Mouse (Mus musculus) heart, embryonic 16.5 days (tissue): ENCODE measurements around the gene 2700081O15Rik. TPM values are rescaled to one million over a fixed set of nuclear protein-coding genes. Genes with fewer than 3 reads are reported as not detected.

ENCODE experiments used
- ATAC-seq: fragments of 200-750 bp; cut with Nextera tagmentation; replicated peaks from 2 replicates; pipeline ENCODE4 v1.8.0; 2017; ENCODE audit warnings: moderate number of reproducible peaks; ENCODE audit not compliant: insufficient read depth, low FRiP score; ENCODE audit errors: extremely low read depth
- H3K27ac ChIP-seq: fragments of 300-500 bp; sonication (generic); 2 replicates; pipeline ENCODE4 v1.5.1; 2014; ENCODE audit warnings: mild to moderate bottlenecking, low read length, control low read depth, moderate library complexity
- H3K27me3 ChIP-seq: fragments of 300-500 bp; sonication (generic); 2 replicates; pipeline ENCODE4 v1.6.1; 2014; ENCODE audit warnings: low read length, mixed read lengths; ENCODE audit not compliant: control insufficient read depth, insufficient read depth
- H3K36me3 ChIP-seq: fragments of 300-500 bp; sonication (generic); 2 replicates; pipeline ENCODE4 v1.6.1; 2014; ENCODE audit not compliant: control insufficient read depth, insufficient read depth
- H3K4me1 ChIP-seq: fragments of 300-500 bp; sonication (generic); 2 replicates; pipeline ENCODE4 v1.6.1; 2014; ENCODE audit warnings: low read length, mixed read lengths; ENCODE audit not compliant: control insufficient read depth, insufficient read depth
- H3K4me2 ChIP-seq: fragments of 300-500 bp; sonication (generic); 2 replicates; pipeline ENCODE4 v1.6.1; 2014; ENCODE audit warnings: low read depth, mild to moderate bottlenecking, control low read depth, low read length
- H3K4me3 ChIP-seq: fragments of 300-500 bp; sonication (generic); 2 replicates; pipeline ENCODE4 v1.5.1; 2014; ENCODE audit warnings: mild to moderate bottlenecking, control low read depth, low read length
- H3K9ac ChIP-seq: fragments of 300-500 bp; sonication (generic); 2 replicates; pipeline ENCODE4 v1.6.1; 2014; ENCODE audit warnings: low read length, control low read depth
- H3K9me3 ChIP-seq: fragments of 300-500 bp; sonication (generic); replicated peaks from 2 replicates; pipeline ENCODE4 v1.6.1; 2016; ENCODE audit warnings: low read length; ENCODE audit not compliant: control insufficient read depth
- whole genome bisulfite sequencing: fragments of 180-500 bp; shearing (Covaris S2); extraction: QIAGEN DNeasy Blood & Tissue Kit; methylation state at CpG from one replicate; pipeline ENCODE4 v1.1.7; 2014; 5-methylcytosine and 5-hydroxymethylcytosine counted together
- polyA plus RNA-seq: library from polyadenylated mRNA; unstranded; fragments of >200 nt; fragmentation: Nextera tagmentation; extraction: Ambion mirVana; gene quantifications from 2 replicates; pipeline ENCODE4 v1.2.1, GENCODE M21; 2015

2700081O15Rik gene
- polyA plus RNA-seq, 1 experiment from 2014 or later, result 3.1 TPM

- WGBS, result 11% methylated on average over 6 of the region's 6 CpGs
- H3K36me3 ChIP-seq, result peaks cover 6% of the 10 kb centered on the region; the same call in 1 of the 2 replicates
- H3K27me3 ChIP-seq, result no peaks in the 10 kb centered on the region
- no peaks in the 10 kb centered on the region for H3K9me3 ChIP-seq
- peak overlapping the region; percentile 89 for H3K4me3 ChIP-seq
- no peak for ATAC-seq
- H3K4me2 ChIP-seq, result peak overlapping the region; percentile 91
- peak overlapping the region; percentile 97 for H3K9ac ChIP-seq
- peak overlapping the region; percentile 15; the same call in 1 of the 2 replicates for H3K27ac ChIP-seq
- H3K4me1 ChIP-seq, result peaks cover 68% of the 10 kb centered on the region
Measured at GRCm38 (mm10) chr19:7419134-7419533, 1.7 kb downstream of the 2700081O15Rik start.

GRCm38 (mm10) chr19:7420108-7420507, 2.7 kb downstream of the 2700081O15Rik start:
- ATAC-seq, result no peak

GRCm38 (mm10) chr19:7420841-7421601, 3.6 kb downstream of the 2700081O15Rik start:
- Histone ChIP-seq H3K27me3 (no peaks in the 10 kb centered on the region), H3K9ac (peak overlapping the region; percentile 43; the same call in 1 of the 2 replicates), H3K4me1 (peaks cover 73% of the 10 kb centered on the region), H3K9me3 (no peaks in the 10 kb centered on the region), H3K27ac (no peak overlapping the region), H3K4me3 (no peak overlapping the region), H3K4me2 (no peak overlapping the region), H3K36me3 (peaks cover 15% of the 10 kb centered on the region)
- 72% methylated on average over 27 of the region's 27 CpGs for WGBS
- ATAC-seq, result no peak

More at GRCm38 (mm10) chr19:7420108-7420507, 2.7 kb downstream of the 2700081O15Rik start:
- no peak overlapping the region for H3K4me2 ChIP-seq
- WGBS, result 67% methylated on average over 12 of the region's 12 CpGs
- H3K9ac ChIP-seq, result peak overlapping the region; percentile 4; the same call in 1 of the 2 replicates
- H3K27me3 ChIP-seq, result no peaks in the 10 kb centered on the region
- no peaks in the 10 kb centered on the region for H3K9me3 ChIP-seq
- H3K4me3 ChIP-seq, result no peak overlapping the region
- H3K4me1 ChIP-seq, result peaks cover 78% of the 10 kb centered on the region
- H3K27ac ChIP-seq, result no peak overlapping the region
- peaks cover 12% of the 10 kb centered on the region; the same call in 1 of the 2 replicates for H3K36me3 ChIP-seq

GRCm38 (mm10) chr19:7421602-7422591, 4.5 kb downstream of the 2700081O15Rik start:
- WGBS, result 23% methylated on average over 47 of the region's 48 CpGs
- ATAC-seq, result no peak
- Histone ChIP-seq H3K4me1 (peaks cover 67% of the 10 kb centered on the region), H3K27me3 (no peaks in the 10 kb centered on the region), H3K27ac (peak overlapping the region; percentile 81; the same call in 1 of the 2 replicates), H3K9ac (peak overlapping the region; percentile 43), H3K4me3 (peak overlapping the region; percentile 32), H3K36me3 (peaks cover 22% of the 10 kb centered on the region), H3K4me2 (peak overlapping the region; percentile 62), H3K9me3 (no peaks in the 10 kb centered on the region)

- Histone ChIP-seq H3K4me3 (peak overlapping the region; percentile 32), H3K27me3 (no peaks in the 10 kb centered on the region), H3K9ac (peak overlapping the region; percentile 64), H3K36me3 (peaks cover 27% of the 10 kb centered on the region), H3K4me2 (peak overlapping the region; percentile 62), H3K27ac (peak overlapping the region; percentile 81), H3K9me3 (no peaks in the 10 kb centered on the region), H3K4me1 (peaks cover 67% of the 10 kb centered on the region)
- no peak for ATAC-seq
- WGBS, result 21% methylated on average over 35 of the region's 35 CpGs
Measured at GRCm38 (mm10) chr19:7422656-7423027, 5.2 kb downstream of the 2700081O15Rik start.

GRCm38 (mm10) chr19:7423028-7423655, 5.7 kb downstream of the 2700081O15Rik start:
- peak; percentile 87 for ATAC-seq
- WGBS, result 18% methylated on average over 51 of the region's 51 CpGs
- H3K4me3 ChIP-seq, result peak overlapping the region; percentile 32
- H3K4me1 ChIP-seq, result peaks cover 67% of the 10 kb centered on the region
- H3K9ac ChIP-seq, result peak overlapping the region; percentile 64
- peak overlapping the region; percentile 62 for H3K4me2 ChIP-seq
- H3K36me3 ChIP-seq, result peaks cover 31% of the 10 kb centered on the region
- H3K9me3 ChIP-seq, result no peaks in the 10 kb centered on the region
- peak overlapping the region; percentile 81 for H3K27ac ChIP-seq
- no peaks in the 10 kb centered on the region for H3K27me3 ChIP-seq

GRCm38 (mm10) chr19:7423656-7424030, 6.2 kb downstream of the 2700081O15Rik start:
- peak overlapping the region; percentile 32 for H3K4me3 ChIP-seq
- ATAC-seq, result no peak
- H3K27me3 ChIP-seq, result no peaks in the 10 kb centered on the region
- peaks cover 33% of the 10 kb centered on the region for H3K36me3 ChIP-seq
- H3K4me2 ChIP-seq, result peak overlapping the region; percentile 62
- peak overlapping the region; percentile 57 for H3K9ac ChIP-seq
- 40% methylated on average over 16 of the region's 16 CpGs for WGBS
- peak overlapping the region; percentile 63 for H3K27ac ChIP-seq
- H3K9me3 ChIP-seq, result no peaks in the 10 kb centered on the region
- peaks cover 64% of the 10 kb centered on the region for H3K4me1 ChIP-seq

GRCm38 (mm10) chr19:7424131-7424530, 6.7 kb downstream of the 2700081O15Rik start:
- ATAC-seq, result no peak
- peak overlapping the region; percentile 62; the same call in 1 of the 2 replicates for H3K4me2 ChIP-seq
- H3K27me3 ChIP-seq, result no peaks in the 10 kb centered on the region
- no peak overlapping the region; the same call in none of the 2 replicates for H3K27ac ChIP-seq
- no peaks in the 10 kb centered on the region for H3K9me3 ChIP-seq
- peak overlapping the region; percentile 57 for H3K9ac ChIP-seq
- peaks cover 60% of the 10 kb centered on the region for H3K4me1 ChIP-seq
- 79% methylated on average over 7 of the region's 7 CpGs for WGBS
- H3K4me3 ChIP-seq, result no peak overlapping the region
- H3K36me3 ChIP-seq, result peaks cover 34% of the 10 kb centered on the region
